Mouse (Mus musculus): Measurements from ENCODE around the gene Unc119b.
"Not testable (repeated sequence)": the region's sequence is repeated elsewhere in the genome, so short reads cannot be mapped to it uniquely, and the experiment has no call there.

The Unc119b gene

GRCm38 (mm10) chr5:115134234-115135165 is at the start of gene Unc119b:
TSS of gene Unc119b (minus strand) at chr5:115134975.
- in situ Hi-C loops (cut with MboI) = no loop called here

- in situ Hi-C loops (cut with MboI) = no loop called here
Measured at GRCm38 (mm10) chr5:115183482-115183881, 48.7 kb upstream of the Unc119b start.

GRCm38 (mm10) chr5:115182925-115183324 is 48.1 kb upstream of the Unc119b start:
- in situ Hi-C loops (cut with MboI) = no loop called here

GRCm38 (mm10) chr5:115181248-115181940 is 46.6 kb upstream of the Unc119b start:
- in situ Hi-C loops (cut with MboI) = no loop called here

GRCm38 (mm10) chr5:115179596-115179995 is 44.8 kb upstream of the Unc119b start:
- in situ Hi-C loops (cut with MboI) = no loop called here

- in situ Hi-C loops (cut with MboI) = no loop called here
Measured at GRCm38 (mm10) chr5:115177866-115178265, 43.1 kb upstream of the Unc119b start.

- in situ Hi-C loops (cut with MboI) = no loop called here
Measured at GRCm38 (mm10) chr5:115174554-115174953, 39.8 kb upstream of the Unc119b start.

- in situ Hi-C loops (cut with MboI) = no loop called here
Measured at GRCm38 (mm10) chr5:115170150-115170549, 35.4 kb upstream of the Unc119b start.

- in situ Hi-C loops (cut with MboI) = no loop called here
Measured at GRCm38 (mm10) chr5:115168641-115169415, 34.1 kb upstream of the Unc119b start.

- in situ Hi-C loops (cut with MboI) = no loop called here
Measured at GRCm38 (mm10) chr5:115167396-115167795, 32.6 kb upstream of the Unc119b start.

- in situ Hi-C loops (cut with MboI) = no loop called here
Measured at GRCm38 (mm10) chr5:115166815-115167194, 32.0 kb upstream of the Unc119b start.

GRCm38 (mm10) chr5:115165895-115166814 is 31.4 kb upstream of the Unc119b start:
- in situ Hi-C loops (cut with MboI) = no loop called here

GRCm38 (mm10) chr5:115165351-115165750 is 30.6 kb upstream of the Unc119b start:
- in situ Hi-C loops (cut with MboI) = no loop called here

- in situ Hi-C loops (cut with MboI) = not testable (repeated sequence)
Measured at GRCm38 (mm10) chr5:115164446-115164845, 29.7 kb upstream of the Unc119b start.

- in situ Hi-C loops (cut with MboI) = no loop called here
Measured at GRCm38 (mm10) chr5:115163563-115163962, 28.8 kb upstream of the Unc119b start.

- in situ Hi-C loops (cut with MboI) = not testable (repeated sequence)
Measured at GRCm38 (mm10) chr5:115161940-115162279, 27.1 kb upstream of the Unc119b start.

- in situ Hi-C loops (cut with MboI) = no loop called here
Measured at GRCm38 (mm10) chr5:115161064-115161939, 26.5 kb upstream of the Unc119b start.

- in situ Hi-C loops (cut with MboI) = no loop called here
Measured at GRCm38 (mm10) chr5:115160655-115161054, 25.9 kb upstream of the Unc119b start.

- in situ Hi-C loops (cut with MboI) = no loop called here
Measured at GRCm38 (mm10) chr5:115159165-115159564, 24.4 kb upstream of the Unc119b start.

Measured in mature B cell (primary cell).